ENCODE assay signal across 18 mouse cellular contexts in the genomic region with DNA sequence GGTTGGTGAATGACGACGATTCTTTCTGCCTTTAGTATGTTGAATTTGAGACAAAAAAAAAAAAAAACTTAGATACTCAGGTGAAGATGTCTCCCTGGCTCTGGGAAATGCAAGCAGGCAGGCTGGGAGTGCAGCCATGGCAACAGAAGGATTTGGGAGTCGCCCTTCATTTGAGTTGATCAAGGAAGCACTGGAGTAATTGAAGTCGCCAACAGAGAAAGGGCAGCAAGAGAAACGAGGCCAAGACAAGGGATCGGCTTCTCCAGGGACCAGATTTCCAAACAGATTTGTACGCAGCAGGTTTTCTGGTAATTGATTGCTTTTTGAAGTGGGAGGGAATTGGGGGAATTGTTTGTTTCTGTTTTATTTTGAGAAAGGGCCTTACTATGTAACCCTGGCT. TPM values are rescaled to one million over a fixed set of nuclear protein-coding genes. Genes with fewer than 3 reads are reported as not detected.
DNase-seq lines count a peak whose midpoint lies in the region; ATAC-seq and TF ChIP-seq lines count a peak whose summit lies in the region.
"Had no signal": no experiment of that assay in that cellular context is flagged by ENCODE, and none has a peak within 500 bp of the region (broad histone marks: within the 10 kb centered on the region; RNA-seq: fewer than 3 reads in every experiment).

No protein-coding gene starts in this region.

- H3K4me1 ChIP-seq in midbrain, embryonic 14.5 days (ENCODE audit: control insufficient read depth, insufficient read depth, low read length), result no peaks in the 10 kb centered on the region
- H3K4me1 ChIP-seq in midbrain, postnatal 0 days (ENCODE audit: insufficient read depth, low read length), result no peaks in the 10 kb centered on the region
- H3K4me1 ChIP-seq: embryonic facial prominence, embryonic 13.5 days; heart, embryonic 10.5 days; intestine, embryonic 15.5 days had no signal

- ATAC-seq in cerebellum, adult (ENCODE audit: insufficient number of reproducible peaks, low FRiP score, low TSS enrichment), result 0 out of 2 replicates have a peak, but pooled peaks have one; percentile 58
- no peak for ATAC-seq in midbrain, embryonic 14.5 days (ENCODE audit: low FRiP score, low TSS enrichment)
- no peak for ATAC-seq in midbrain, postnatal 0 days (ENCODE audit: low FRiP score)
- no peak for ATAC-seq in megakaryocyte-erythroid progenitor cell, adult 5-6 weeks (replicated peaks; ENCODE audit: low FRiP score, low TSS enrichment, poor library complexity, severe bottlenecking)
- ATAC-seq in erythroid progenitor cell, adult 5-6 weeks (replicated peaks; ENCODE audit: low FRiP score, poor library complexity, severe bottlenecking), result no peak
- ATAC-seq: forebrain, embryonic 14.5 days; intestine, embryonic 15.5 days had no signal

- H3K4me2 ChIP-seq in midbrain, embryonic 14.5 days (ENCODE audit: low read length), result no peak overlapping the region
- H3K4me2 ChIP-seq in midbrain, postnatal 0 days (ENCODE audit: low read depth, low read length, poor library complexity, severe bottlenecking), result no peak overlapping the region
- H3K4me2 ChIP-seq: embryonic facial prominence, embryonic 13.5 days; hindbrain, embryonic 14.5 days; intestine, embryonic 15.5 days had no signal

- TF ChIP-seq CTCF in midbrain, postnatal 0 days (IDR thresholded peaks at IDR 0.05), result no peak

- no peak overlapping the region for H3K4me3 ChIP-seq in midbrain, embryonic 14.5 days (replicated peaks; ENCODE audit: low read depth, low read length)
- H3K4me3 ChIP-seq in midbrain, postnatal 0 days (ENCODE audit: low read depth, low read length), result no peak overlapping the region
- H3K4me3 ChIP-seq: embryonic facial prominence, embryonic 13.5 days; heart, embryonic 10.5 days; intestine, embryonic 15.5 days had no signal

- H3K9me3 ChIP-seq in midbrain, embryonic 14.5 days (ENCODE audit: control insufficient read depth, low read length), result no peaks in the 10 kb centered on the region
- H3K9me3 ChIP-seq in midbrain, postnatal 0 days (ENCODE audit: low read length), result no peaks in the 10 kb centered on the region
- H3K9me3 ChIP-seq: embryonic facial prominence, embryonic 13.5 days; heart, embryonic 10.5 days; intestine, embryonic 15.5 days had no signal

- no peaks in the 10 kb centered on the region for H3K36me3 ChIP-seq in midbrain, embryonic 14.5 days (ENCODE audit: control insufficient read depth, insufficient read depth, low read length)
- no peaks in the 10 kb centered on the region for H3K36me3 ChIP-seq in midbrain, postnatal 0 days (ENCODE audit: insufficient read depth, low read length)
- H3K36me3 ChIP-seq: embryonic facial prominence, embryonic 13.5 days; intestine, embryonic 15.5 days had no signal

- H3K27me3 ChIP-seq in midbrain, embryonic 14.5 days (ENCODE audit: control insufficient read depth, insufficient read depth, low read length), result no peaks in the 10 kb centered on the region
- no peaks in the 10 kb centered on the region; the same call in 1 of the 2 replicates for H3K27me3 ChIP-seq in midbrain, postnatal 0 days (ENCODE audit: insufficient read depth, low read length)
- H3K27me3 ChIP-seq: intestine, embryonic 15.5 days had no signal

- no peak overlapping the region for H3K9ac ChIP-seq in midbrain, embryonic 14.5 days (replicated peaks; ENCODE audit: low read length)
- no peak overlapping the region for H3K9ac ChIP-seq in midbrain, postnatal 0 days (replicated peaks; ENCODE audit: low read length, poor library complexity, severe bottlenecking)
- H3K9ac ChIP-seq: embryonic facial prominence, embryonic 13.5 days; hindbrain, embryonic 14.5 days; intestine, embryonic 15.5 days had no signal

- DNase-seq in cerebellum, postnatal 4 days (ENCODE audit: low spot score in 2 of 2), result no peak
- DNase-seq in midbrain, embryonic 14.5 days, result peak; percentile 18
- no peak for DNase-seq in midbrain, postnatal 0 days (ENCODE audit: low spot score)
- peak; percentile 53 for DNase-seq in cerebellum, adult 9-10 months
- DNase-seq in B cell, adult 2 months, result no peak
- DNase-seq: adrenal gland, postnatal 14 days; gastrocnemius, postnatal 36 days; heart, adult 18-20 months; heart, postnatal 10 days; kidney, adult 18-20 months had no signal

- WGBS in midbrain, embryonic 14.5 days, result 40% methylated on average over 7 of the region's 7 CpGs
- WGBS in midbrain, postnatal 0 days, result 48% methylated on average over 7 of the region's 7 CpGs

- H3K27ac ChIP-seq in midbrain, embryonic 14.5 days (replicated peaks; ENCODE audit: low read depth, low read length), result no peak overlapping the region
- no peak overlapping the region for H3K27ac ChIP-seq in midbrain, postnatal 0 days (ENCODE audit: low read depth, low read length)
- H3K27ac ChIP-seq: embryonic facial prominence, embryonic 13.5 days; heart, embryonic 10.5 days; hindbrain, embryonic 14.5 days; intestine, embryonic 15.5 days had no signal

RNA-seq across cellular contexts. Expression of a gene that starts 29.5 kb away (rescaled TPM):
- polyA plus RNA-seq in midbrain, embryonic 14.5 days (2014; fragmentation: Nextera tagmentation; extraction: Ambion mirVana), result 4.9 and 8.1 TPM in 2 replicates
- 45.8 and 50.0 TPM in 2 replicates for total RNA-seq in midbrain, postnatal 0 days (2014; rRNA removed)
- polyA plus RNA-seq in midbrain, postnatal 0 days (2015; fragmentation: Nextera tagmentation; extraction: Ambion mirVana), result 6.2 and 7.5 TPM in 2 replicates
- total RNA-seq in megakaryocyte-erythroid progenitor cell, adult 5-6 weeks (2014; fragmentation: Nextera tagmentation), result 0.52 and 4.6 TPM in 2 replicates
- total RNA-seq in megakaryocyte-erythroid progenitor cell, adult 5-6 weeks (2017), result 1.2 TPM in 1 of 2 replicates, not detected in the other
- total RNA-seq in erythroid progenitor cell, adult 5-6 weeks (2015; ENCODE audit: low replicate concordance), result 2.1 TPM in 1 of 2 replicates, not detected in the other
- 0.26 and 0.30 TPM in 2 replicates for total RNA-seq in erythroid progenitor cell, adult 5-6 weeks (2017; ENCODE audit: low replicate concordance)

Comparison
In these comparisons a context has a peak if more than half of its experiments do, and no peak if none do; other contexts are left out.
1. DNase-seq: peak in midbrain, embryonic 14.5 days (single experiment) and cerebellum, adult 9-10 months (single experiment); none in cerebellum, postnatal 4 days (0 of 2), midbrain, postnatal 0 days (single experiment) and B cell, adult 2 months (0 of 2).